Mouse (Mus musculus) MEL (cell line): ENCODE measurements at regions not wholly inside any gene's neighbourhood (a gene's known extent, or its start where the extent isn't known, plus 50 kb on each side); places are given as distances from the start of the nearest gene placed in this dataset.

ENCODE experiments used
- DNase-seq: peaks from one replicate; pipeline ENCODE4 v3.0.0; 2011; ENCODE audit warnings: low read depth, low spot score
- H3K27ac ChIP-seq: 2 replicates; pipeline ENCODE4 v1.5.1; 2012; ENCODE audit warnings: low read depth, mild to moderate bottlenecking, control low read depth, low read length, moderate library complexity; ENCODE audit not compliant: control insufficient read depth
- H3K27me3 ChIP-seq, 2 experiments: fragments of 150-350 bp in 1 of 2; sonication (generic) in 1 of 2; 2 replicates each; pipeline ENCODE4 v1.6.1; 2012; ENCODE audit warnings: low read length in 2 of 2, mild to moderate bottlenecking in 2 of 2, improper control_type of control experiment in 1 of 2, moderate library complexity in 1 of 2; ENCODE audit not compliant: insufficient read depth in 2 of 2, control insufficient read depth in 1 of 2
- H3K36me3 ChIP-seq, 2 experiments: 2 replicates each; pipeline ENCODE4 v1.6.1; 2012 to 2014; ENCODE audit warnings: low read length in 2 of 2, improper control_type of control experiment in 1 of 2, inconsistent platforms in 1 of 2, mild to moderate bottlenecking in 1 of 2; ENCODE audit not compliant: insufficient read depth in 2 of 2, control insufficient read depth in 1 of 2
- H3K4me1 ChIP-seq, 2 experiments: fragments of 150-350 bp in 1 of 2; sonication (generic) in 1 of 2; 2 replicates each; pipeline ENCODE4 v1.6.1; 2012; ENCODE audit warnings: low read length in 2 of 2, improper control_type of control experiment in 1 of 2, mild to moderate bottlenecking in 1 of 2; ENCODE audit not compliant: insufficient read depth in 2 of 2, control insufficient read depth in 1 of 2
- H3K4me3 ChIP-seq, 2 experiments: fragments of 150-350 bp in 1 of 2; sonication (generic) in 1 of 2; 2 replicates each; pipeline ENCODE4 v1.5.1; 2012; ENCODE audit warnings: low read depth in 2 of 2, low read length in 2 of 2, mild to moderate bottlenecking in 2 of 2, moderate library complexity in 2 of 2, control low read depth in 1 of 2, improper control_type of control experiment in 1 of 2; ENCODE audit not compliant: control insufficient read depth in 1 of 2, insufficient read depth in 1 of 2
- H3K79me2 ChIP-seq: 2 replicates; pipeline ENCODE4 v1.6.1; 2012; ENCODE audit warnings: mild to moderate bottlenecking, low read length, moderate library complexity; ENCODE audit not compliant: control insufficient read depth, poor library complexity, insufficient read depth
- H3K9ac ChIP-seq: 2 replicates; pipeline ENCODE4 v1.6.1; 2012; ENCODE audit warnings: low read depth, mild to moderate bottlenecking, control low read depth, low read length, moderate library complexity; ENCODE audit not compliant: control insufficient read depth, poor library complexity, severe bottlenecking
- H3K9me3 ChIP-seq: fragments of 150-350 bp; sonication (generic); replicated peaks from 2 replicates; pipeline ENCODE4 v1.6.1; 2012; ENCODE audit warnings: mild to moderate bottlenecking, low read length, improper control_type of control experiment, moderate library complexity; ENCODE audit not compliant: insufficient read depth
- CHD2 ChIP-seq: IDR thresholded peaks from 2 replicates; pipeline ENCODE4 v1.6.1; 2011; ENCODE audit warnings: low read length, improper control_type of control experiment
- CTCF ChIP-seq, 3 experiments: IDR thresholded peaks in 2 of 3; conservative IDR thresholded peaks in 1 of 3; 2 replicates each; pipeline ENCODE4 v1.5.1; 2011 to 2012; ENCODE audit warnings: low read length in 3 of 3, low read depth in 2 of 3, mild to moderate bottlenecking in 2 of 3, improper control_type of control experiment in 1 of 3, inconsistent platforms in 1 of 3, mixed read lengths in 1 of 3, moderate library complexity in 1 of 3; ENCODE audit not compliant: control insufficient read depth in 1 of 3, insufficient read depth in 1 of 3, poor library complexity in 1 of 3, severe bottlenecking in 1 of 3
- ELF1 ChIP-seq: IDR thresholded peaks from 2 replicates; pipeline ENCODE4 v1.6.1; 2014; ENCODE audit warnings: low read depth, mild to moderate bottlenecking, inconsistent platforms, low read length, improper control_type of control experiment, moderate library complexity
- EP300 ChIP-seq, 2 experiments: IDR thresholded peaks; 2 replicates each; pipeline ENCODE4 v1.6.1; 2011; ENCODE audit warnings: improper control_type of control experiment in 2 of 2, low read length in 2 of 2, low read depth in 1 of 2, mild to moderate bottlenecking in 1 of 2
- ETS1 ChIP-seq: IDR thresholded peaks from 2 replicates; pipeline ENCODE4 v1.6.1; 2012; ENCODE audit warnings: low read depth, mild to moderate bottlenecking, inconsistent platforms, low read length, improper control_type of control experiment, moderate library complexity
- GABPA ChIP-seq: IDR thresholded peaks from 2 replicates; pipeline ENCODE4 v1.6.1; 2012; ENCODE audit warnings: low read depth, mild to moderate bottlenecking, inconsistent platforms, low read length, improper control_type of control experiment, moderate library complexity
- JUND ChIP-seq: IDR thresholded peaks from 2 replicates; pipeline ENCODE4 v1.6.1; 2011; ENCODE audit warnings: low read depth, mild to moderate bottlenecking, improper control_type of control experiment, low read length
- KAT2A ChIP-seq: conservative IDR thresholded peaks from 2 replicates; pipeline ENCODE4 v1.6.1; 2012; ENCODE audit warnings: low read depth, low read length, improper control_type of control experiment, inconsistent platforms
- MAFK ChIP-seq: IDR thresholded peaks from 2 replicates; pipeline ENCODE4 v1.6.1; 2011; ENCODE audit warnings: low read depth, mild to moderate bottlenecking, low read length, improper control_type of control experiment, borderline replicate concordance
- MAZ ChIP-seq: IDR thresholded peaks from 2 replicates; pipeline ENCODE4 v1.6.1; 2012; ENCODE audit warnings: low read depth, mild to moderate bottlenecking, inconsistent platforms, low read length, improper control_type of control experiment
- MEF2A ChIP-seq: IDR thresholded peaks from 2 replicates; pipeline ENCODE4 v1.6.1; 2014; ENCODE audit warnings: low read depth, mild to moderate bottlenecking, inconsistent platforms, low read length, improper control_type of control experiment; ENCODE audit not compliant: poor library complexity, insufficient replicate concordance, severe bottlenecking; ENCODE audit errors: extremely low read depth
- MXI1 ChIP-seq: IDR thresholded peaks from 2 replicates; pipeline ENCODE4 v1.6.1; 2011; ENCODE audit warnings: mild to moderate bottlenecking, low read depth, low read length, improper control_type of control experiment
- MYB ChIP-seq: IDR thresholded peaks from 2 replicates; pipeline ENCODE4 v1.6.1; 2011; ENCODE audit warnings: mild to moderate bottlenecking, low read depth, low read length, improper control_type of control experiment
- NELFE ChIP-seq: IDR thresholded peaks from 2 replicates; pipeline ENCODE4 v1.6.1; 2011; ENCODE audit warnings: low read depth, low read length, improper control_type of control experiment
- POLR2AphosphoS2 ChIP-seq: IDR thresholded peaks from 2 replicates; pipeline ENCODE4 v1.6.1; 2011; ENCODE audit warnings: low read length, improper control_type of control experiment
- POLR2AphosphoS5 ChIP-seq: IDR thresholded peaks from 2 replicates; pipeline ENCODE4 v1.6.1; 2012; ENCODE audit warnings: low read depth, borderline replicate concordance, mild to moderate bottlenecking, inconsistent platforms, low read length, moderate library complexity, mixed read lengths
- RAD21 ChIP-seq: IDR thresholded peaks from 2 replicates; pipeline ENCODE4 v1.6.1; 2011; ENCODE audit warnings: mild to moderate bottlenecking, low read depth, low read length, improper control_type of control experiment
- RCOR1 ChIP-seq: IDR thresholded peaks from 2 replicates; pipeline ENCODE4 v1.6.1; 2012; ENCODE audit warnings: low read depth, mild to moderate bottlenecking, inconsistent platforms, low read length, improper control_type of control experiment
- SMC3 ChIP-seq: IDR thresholded peaks from 2 replicates; pipeline ENCODE4 v1.6.1; 2011; ENCODE audit warnings: low read depth, low read length, improper control_type of control experiment
- TAL1 ChIP-seq: IDR thresholded peaks from 2 replicates; pipeline ENCODE4 v1.6.1; 2012; ENCODE audit warnings: mild to moderate bottlenecking, inconsistent platforms, low read length, moderate library complexity, mixed read lengths
- TCF12 ChIP-seq: IDR thresholded peaks from 2 replicates; pipeline ENCODE4 v1.6.1; 2014; ENCODE audit warnings: low read depth, mild to moderate bottlenecking, inconsistent platforms, low read length, improper control_type of control experiment, moderate library complexity
- USF1 ChIP-seq: IDR thresholded peaks from 2 replicates; pipeline ENCODE4 v1.6.1; 2014; ENCODE audit warnings: low read depth, mild to moderate bottlenecking, inconsistent platforms, low read length, improper control_type of control experiment, moderate library complexity
- USF2 ChIP-seq, 2 experiments: IDR thresholded peaks; 2 replicates each; pipeline ENCODE4 v1.6.1; 2011 to 2012; ENCODE audit warnings: improper control_type of control experiment in 2 of 2, low read length in 2 of 2, borderline replicate concordance in 1 of 2, inconsistent platforms in 1 of 2, low read depth in 1 of 2, mild to moderate bottlenecking in 1 of 2; ENCODE audit not compliant: insufficient read depth in 1 of 2
- ZC3H11A ChIP-seq: IDR thresholded peaks from 2 replicates; pipeline ENCODE4 v1.6.1; 2012; ENCODE audit warnings: low read depth, mild to moderate bottlenecking, inconsistent platforms, low read length, improper control_type of control experiment
- ZKSCAN1 ChIP-seq: IDR thresholded peaks from 2 replicates; pipeline ENCODE4 v1.6.1; 2012; ENCODE audit warnings: low read depth, mild to moderate bottlenecking, inconsistent platforms, low read length, improper control_type of control experiment, moderate library complexity
- ZNF384 ChIP-seq: IDR thresholded peaks from 2 replicates; pipeline ENCODE4 v1.6.1; 2012; ENCODE audit warnings: low read depth, mild to moderate bottlenecking, inconsistent platforms, low read length, improper control_type of control experiment

DNA sequence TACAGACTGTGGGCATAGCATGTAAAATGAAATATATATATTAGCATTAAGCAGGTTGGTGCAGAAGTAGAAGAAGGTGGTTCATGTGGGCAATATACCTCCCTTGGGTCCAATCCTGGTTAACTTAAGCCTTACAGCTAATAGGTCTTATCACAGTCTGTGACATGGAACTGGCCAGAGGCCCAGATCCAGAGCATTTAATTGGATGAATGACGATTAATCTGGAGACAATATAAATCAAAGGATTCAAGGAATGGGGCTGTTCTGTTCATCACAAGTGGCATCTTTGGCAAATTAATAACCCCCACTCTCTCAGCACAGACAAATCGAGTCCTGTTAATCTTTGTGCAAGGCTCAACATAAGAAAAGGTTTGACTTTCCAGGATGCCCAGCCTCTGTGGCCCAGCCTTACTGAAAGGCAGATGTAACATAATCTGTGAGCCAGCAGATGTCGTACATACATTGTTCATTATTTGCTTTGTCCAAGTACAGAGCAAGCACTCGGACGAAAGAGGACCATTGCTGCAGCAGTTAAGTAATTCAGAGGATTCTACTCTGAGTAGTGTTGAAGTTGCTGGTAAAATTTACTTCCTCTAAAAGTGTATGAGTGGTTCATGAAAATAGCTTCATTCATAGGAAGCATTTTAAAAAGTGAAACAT lies 2073.2 kb downstream of the 9330182O14Rik start:
- no peaks in the 10 kb centered on the region for H3K9me3 ChIP-seq
- no peaks in the 10 kb centered on the region for H3K79me2 ChIP-seq
- no peak overlapping the region for H3K9ac ChIP-seq
- no peaks in the 10 kb centered on the region; a peak in 1 of 4 replicates for H3K36me3 ChIP-seq
- H3K4me1 ChIP-seq = peaks cover 0 to 1% of the 10 kb centered on the region in 2 experiments; a peak in 1 of 4 replicates
- TF ChIP-seq MYB (no peak), GABPA (no peak), ZC3H11A (peak; percentile 50), MEF2A (no peak), RCOR1 (no peak), KAT2A (no peak), RAD21 (peak; percentile 60), USF1 (no peak), POLR2AphosphoS2 (no peak), SMC3 (peak; percentile 66), CTCF (IDR thresholded peaks at IDR 0.05 in 2 of 3, conservative IDR thresholded peaks at IDR 0.05 in 1 of 3; ENCODE audit: control insufficient read depth in 1 of 3, insufficient read depth in 1 of 3, low read depth in 2 of 3, low read length in 3 of 3, poor library complexity in 1 of 3, severe bottlenecking in 1 of 3) (peak in 1 of 3 experiments; percentile 39; a peak in 2 of 6 replicates), TCF12 (no peak)
- no peaks in the 10 kb centered on the region for H3K27me3 ChIP-seq
- no peak overlapping the region for H3K27ac ChIP-seq
- H3K4me3 ChIP-seq = no peak overlapping the region
- peak; percentile 34 for DNase-seq

DNA sequence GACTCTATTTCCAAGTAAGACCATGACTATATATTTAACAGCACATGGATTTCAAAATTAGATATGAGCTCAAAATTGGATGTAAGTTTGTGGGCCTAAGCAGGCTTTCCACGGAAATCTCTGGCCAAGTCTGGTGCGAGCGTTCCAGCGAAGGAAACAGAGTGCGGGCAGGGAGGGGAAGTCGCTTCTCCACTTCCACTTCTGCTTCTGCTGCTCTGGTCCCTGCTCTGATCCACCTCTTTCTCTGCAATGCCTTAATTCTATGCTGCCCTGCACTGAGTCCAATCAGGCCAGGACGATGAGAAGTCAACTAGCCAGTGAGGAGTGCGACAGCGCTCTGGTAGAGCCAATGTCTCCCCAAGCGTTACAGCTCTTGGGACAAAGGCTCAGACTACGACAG lies 2085.3 kb downstream of the 9330182O14Rik start:
- Histone ChIP-seq H3K79me2 (no peaks in the 10 kb centered on the region), H3K27ac (no peak overlapping the region)
- TF ChIP-seq ETS1 = no peak
- TF ChIP-seq POLR2AphosphoS5 = no peak
- TF ChIP-seq KAT2A = no peak
- no peak for TF ChIP-seq ZNF384
- TF ChIP-seq MAZ = no peak
- no peak for TF ChIP-seq MXI1
- no peak for TF ChIP-seq ELF1
- TF ChIP-seq ZC3H11A = no peak
- TF ChIP-seq JUND = no peak
- TF ChIP-seq USF2 (IDR thresholded peaks at IDR 0.05; ENCODE audit: borderline replicate concordance in 1 of 2, insufficient read depth in 1 of 2, low read depth in 1 of 2, low read length in 2 of 2) = no peak
- no peak for TF ChIP-seq NELFE
- TF ChIP-seq MEF2A = no peak
- no peak for TF ChIP-seq CHD2
- TF ChIP-seq MAFK = no peak
- TF ChIP-seq TAL1 = no peak
- no peak for TF ChIP-seq TCF12
- TF ChIP-seq GABPA = no peak
- TF ChIP-seq ZKSCAN1 = no peak
- TF ChIP-seq EP300 (IDR thresholded peaks at IDR 0.05; ENCODE audit: low read depth in 1 of 2, low read length in 2 of 2) = no peak
- TF ChIP-seq, all 39 proteins: peak for 0
- Histone ChIP-seq H3K36me3 (no peaks in the 10 kb centered on the region), H3K4me3 (no peak overlapping the region), H3K9ac (no peak overlapping the region), H3K4me1 (no peaks in the 10 kb centered on the region), H3K9me3 (no peaks in the 10 kb centered on the region), H3K27me3 (no peaks in the 10 kb centered on the region)
- DNase-seq = no peak
